Mouse (Mus musculus) CH12.LX (cell line): ENCODE data around the gene Vmn1r172. TPM values are rescaled to one million over a fixed set of nuclear protein-coding genes. Genes with fewer than 3 reads are reported as not detected.

ENCODE experiments used
- polyA plus RNA-seq: library from polyadenylated mRNA; unstranded; fragments of >175 nt; gene quantifications from 2 replicates; pipeline ENCODE4 v1.2.1, GENCODE M21; 2012; ENCODE audit warnings: low read depth; ENCODE audit not compliant: insufficient read length
- total RNA-seq, 2 experiments: library from RNA; depleted of rRNA; stranded (reverse); fragments of 300-350 nt in 1 of 2; fragments of >200 nt in 1 of 2; gene quantifications; 2 replicates each; pipeline ENCODE4 v1.2.3; 2012 to 2014

Gene Vmn1r172
- total and polyA plus RNA-seq, 3 experiments: not detected

Other genes with a start within 250 kb of the Vmn1r172 start
- not detected in 2 replicates for gene Vmn1r167, start 151.1 kb upstream of the Vmn1r172 start, total RNA-seq (2012; rRNA removed)
- gene Vmn1r167, start 151.1 kb upstream of the Vmn1r172 start, total RNA-seq (2014; rRNA removed): not detected in 2 replicates
- gene Vmn1r167, start 151.1 kb upstream of the Vmn1r172 start, polyA plus RNA-seq: not detected in 2 replicates
- gene Vmn1r168, start 118.6 kb upstream of the Vmn1r172 start, total RNA-seq (2012; rRNA removed): not detected in 2 replicates
- gene Vmn1r168, start 118.6 kb upstream of the Vmn1r172 start, total RNA-seq (2014; rRNA removed): not detected in 2 replicates
- not detected in 2 replicates for gene Vmn1r168, start 118.6 kb upstream of the Vmn1r172 start, polyA plus RNA-seq
- not detected in 2 replicates for gene Vmn1r169, start 82.8 kb upstream of the Vmn1r172 start, total RNA-seq (2012; rRNA removed)
- gene Vmn1r169, start 82.8 kb upstream of the Vmn1r172 start, total RNA-seq (2014; rRNA removed): not detected in 2 replicates
- not detected in 2 replicates for gene Vmn1r169, start 82.8 kb upstream of the Vmn1r172 start, polyA plus RNA-seq
- gene Vmn1r170, start 52.1 kb upstream of the Vmn1r172 start, total RNA-seq (2012; rRNA removed): not detected in 2 replicates
- gene Vmn1r170, start 52.1 kb upstream of the Vmn1r172 start, total RNA-seq (2014; rRNA removed): not detected in 2 replicates
- gene Vmn1r170, start 52.1 kb upstream of the Vmn1r172 start, polyA plus RNA-seq: not detected in 2 replicates
- not detected in 2 replicates for gene Vmn1r171, start 27.6 kb upstream of the Vmn1r172 start, total RNA-seq (2012; rRNA removed)
- not detected in 2 replicates for gene Vmn1r171, start 27.6 kb upstream of the Vmn1r172 start, total RNA-seq (2014; rRNA removed)
- gene Vmn1r171, start 27.6 kb upstream of the Vmn1r172 start, polyA plus RNA-seq: not detected in 2 replicates
- not detected in 2 replicates for gene Vmn1r173, start 42.4 kb downstream of the Vmn1r172 start, total RNA-seq (2012; rRNA removed)
- not detected in 2 replicates for gene Vmn1r173, start 42.4 kb downstream of the Vmn1r172 start, total RNA-seq (2014; rRNA removed)
- not detected in 2 replicates for gene Vmn1r173, start 42.4 kb downstream of the Vmn1r172 start, polyA plus RNA-seq
- gene Vmn1r174, start 94.0 kb downstream of the Vmn1r172 start, total RNA-seq (2012; rRNA removed): not detected in 2 replicates
- gene Vmn1r174, start 94.0 kb downstream of the Vmn1r172 start, total RNA-seq (2014; rRNA removed): not detected in 2 replicates
- not detected in 2 replicates for gene Vmn1r174, start 94.0 kb downstream of the Vmn1r172 start, polyA plus RNA-seq
- gene Vmn1r175, start 152.3 kb downstream of the Vmn1r172 start, total RNA-seq (2012; rRNA removed): not detected in 2 replicates
- gene Vmn1r175, start 152.3 kb downstream of the Vmn1r172 start, total RNA-seq (2014; rRNA removed): not detected in 2 replicates
- gene Vmn1r175, start 152.3 kb downstream of the Vmn1r172 start, polyA plus RNA-seq: not detected in 2 replicates
- gene Vmn1r176, start 179.1 kb downstream of the Vmn1r172 start, total RNA-seq (2012; rRNA removed): not detected in 2 replicates
- gene Vmn1r176, start 179.1 kb downstream of the Vmn1r172 start, total RNA-seq (2014; rRNA removed): not detected in 2 replicates
- gene Vmn1r176, start 179.1 kb downstream of the Vmn1r172 start, polyA plus RNA-seq: not detected in 2 replicates
- not detected in 2 replicates for gene Vmn1r177, start 208.1 kb downstream of the Vmn1r172 start, total RNA-seq (2012; rRNA removed)
- gene Vmn1r177, start 208.1 kb downstream of the Vmn1r172 start, total RNA-seq (2014; rRNA removed): not detected in 2 replicates
- not detected in 2 replicates for gene Vmn1r177, start 208.1 kb downstream of the Vmn1r172 start, polyA plus RNA-seq
- not detected in 2 replicates for gene Vmn1r178, start 233.7 kb downstream of the Vmn1r172 start, total RNA-seq (2012; rRNA removed)
- gene Vmn1r178, start 233.7 kb downstream of the Vmn1r172 start, total RNA-seq (2014; rRNA removed): not detected in 2 replicates
- gene Vmn1r178, start 233.7 kb downstream of the Vmn1r172 start, polyA plus RNA-seq: not detected in 2 replicates